Mouse (Mus musculus) forebrain, embryonic 13.5 days (tissue): Measurements from ENCODE around the gene Tpcn1. TPM values are rescaled to one million over a fixed set of nuclear protein-coding genes. Genes with fewer than 3 reads are reported as not detected.
"Not testable (repeated sequence)": the region's sequence is repeated elsewhere in the genome, so short reads cannot be mapped to it uniquely, and the experiment has no call there.

ENCODE experiments used
- ATAC-seq: fragments of 200-750 bp; cut with Nextera tagmentation; 2 replicates; pipeline ENCODE4 v1.8.0; 2017
- H3K27ac ChIP-seq: fragments of 300-500 bp; sonication (generic); 2 replicates; pipeline ENCODE4 v1.5.1; 2015; ENCODE audit warnings: inconsistent platforms, mild to moderate bottlenecking, moderate library complexity
- H3K27me3 ChIP-seq: fragments of 300-500 bp; sonication (generic); 2 replicates; pipeline ENCODE4 v1.6.1; 2015; ENCODE audit warnings: mild to moderate bottlenecking, inconsistent platforms
- H3K36me3 ChIP-seq: fragments of 300-500 bp; sonication (generic); 2 replicates; pipeline ENCODE4 v1.6.1; 2015; ENCODE audit warnings: mild to moderate bottlenecking, inconsistent platforms; ENCODE audit not compliant: poor library complexity, severe bottlenecking
- H3K4me1 ChIP-seq: fragments of 300-500 bp; sonication (generic); 2 replicates; pipeline ENCODE4 v1.6.1; 2015; ENCODE audit warnings: inconsistent platforms
- H3K4me2 ChIP-seq: fragments of 300-500 bp; sonication (generic); 2 replicates; pipeline ENCODE4 v1.6.1; 2015; ENCODE audit warnings: inconsistent platforms, mild to moderate bottlenecking, moderate library complexity
- H3K4me3 ChIP-seq: fragments of 300-500 bp; sonication (generic); 2 replicates; pipeline ENCODE4 v1.5.1; 2015; ENCODE audit warnings: mild to moderate bottlenecking, inconsistent platforms
- H3K9ac ChIP-seq: fragments of 300-500 bp; sonication (generic); 2 replicates; pipeline ENCODE4 v1.6.1; 2015; ENCODE audit warnings: mild to moderate bottlenecking, inconsistent platforms
- H3K9me3 ChIP-seq: fragments of 300-500 bp; sonication (generic); replicated peaks from 2 replicates; pipeline ENCODE4 v1.6.1; 2016; ENCODE audit warnings: inconsistent platforms
- WGBS: fragments of 180-500 bp; shearing (Covaris S2); methylation state at CpG from one replicate; pipeline ENCODE4 v1.1.7; 2015; 5-methylcytosine and 5-hydroxymethylcytosine counted together
- polyA plus RNA-seq: library from polyadenylated mRNA; unstranded; fragments of >200 nt; fragmentation: Nextera tagmentation; extraction: Ambion mirVana; gene quantifications from 2 replicates; pipeline ENCODE4 v1.2.1, GENCODE M21; 2015

The Tpcn1 gene
- polyA plus RNA-seq, 1 experiment from 2014 or later = 15.8 TPM

DNA sequence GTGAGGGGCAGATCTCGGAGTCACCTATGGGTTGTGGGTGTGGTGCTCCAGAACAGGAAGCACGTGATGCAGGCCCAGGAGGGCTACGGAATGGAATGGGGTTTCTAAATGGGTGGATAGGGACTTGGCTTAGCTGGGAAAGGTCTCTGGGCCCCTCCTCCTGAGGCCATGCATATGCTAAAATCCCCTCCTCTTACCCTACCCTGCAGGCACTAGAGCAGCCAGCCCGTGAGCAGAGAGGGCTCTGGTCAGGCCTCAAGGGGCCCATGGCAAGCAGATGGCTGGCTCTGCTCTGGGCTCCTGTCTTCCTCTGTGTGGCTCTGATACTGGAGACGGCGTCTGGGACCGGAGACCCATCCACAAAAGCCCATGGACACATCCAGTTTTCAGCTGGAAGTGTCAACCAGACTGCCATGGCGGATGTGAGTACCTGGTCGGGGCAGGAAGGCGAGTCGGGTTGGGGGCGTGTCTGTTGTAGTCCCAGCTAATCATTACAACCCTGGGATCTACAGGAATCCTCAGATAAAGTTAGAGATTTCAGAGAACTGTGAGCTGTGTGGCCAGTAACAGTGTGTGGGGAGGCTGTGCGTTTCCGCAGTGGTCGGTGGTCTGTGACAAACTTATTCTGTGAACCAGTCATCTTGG is 75.4 kb downstream of the Tpcn1 start:
- 38% methylated on average over 15 of the region's 15 CpGs for WGBS
- Histone ChIP-seq H3K4me3 (no peak overlapping the region), H3K9me3 (no peaks in the 10 kb centered on the region), H3K4me2 (no peak overlapping the region), H3K4me1 (peaks cover 33% of the 10 kb centered on the region), H3K36me3 (no peaks in the 10 kb centered on the region), H3K9ac (no peak overlapping the region), H3K27me3 (peaks cover 12% of the 10 kb centered on the region; the same call in 1 of the 2 replicates), H3K27ac (no peak overlapping the region)
- no peak for ATAC-seq

DNA sequence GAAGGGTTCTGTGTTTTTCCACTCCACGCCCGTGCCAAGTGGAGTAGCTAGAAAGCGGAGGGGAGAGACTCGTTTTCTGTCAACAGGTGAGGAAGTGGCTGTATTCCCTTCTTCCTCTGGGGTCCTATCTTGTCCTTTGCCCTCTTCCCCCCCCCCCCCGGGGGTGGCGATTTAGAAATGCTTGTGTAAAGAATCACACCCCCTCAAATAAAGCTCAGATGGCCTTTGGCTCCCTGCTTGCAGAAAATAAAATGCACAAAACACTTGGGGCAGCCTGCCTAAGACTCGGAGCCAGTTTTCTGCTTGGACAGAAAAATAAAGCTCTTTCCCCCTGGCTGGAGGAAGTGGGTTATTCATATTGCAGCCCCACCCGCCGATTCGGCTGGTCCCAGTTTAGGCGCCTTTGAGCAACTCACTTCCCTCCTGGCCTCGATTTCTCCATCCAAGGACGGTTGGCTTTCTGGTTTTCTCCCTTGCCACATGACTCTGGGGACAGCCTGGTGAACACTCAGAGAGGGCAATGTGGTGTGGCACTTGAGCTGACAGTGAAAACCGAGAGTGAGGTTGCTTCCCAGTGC is 76.7 kb downstream of the Tpcn1 start:
- Histone ChIP-seq H3K4me3 (peak overlapping the region; percentile 43), H3K4me2 (peak overlapping the region; percentile 65), H3K9ac (no peak overlapping the region), H3K27ac (no peak overlapping the region), H3K27me3 (peaks cover 12% of the 10 kb centered on the region; the same call in 1 of the 2 replicates), H3K9me3 (no peaks in the 10 kb centered on the region), H3K4me1 (peaks cover 33% of the 10 kb centered on the region), H3K36me3 (no peaks in the 10 kb centered on the region)
- ATAC-seq = no peak
- 40% methylated on average over 13 of the region's 14 CpGs for WGBS

DNA sequence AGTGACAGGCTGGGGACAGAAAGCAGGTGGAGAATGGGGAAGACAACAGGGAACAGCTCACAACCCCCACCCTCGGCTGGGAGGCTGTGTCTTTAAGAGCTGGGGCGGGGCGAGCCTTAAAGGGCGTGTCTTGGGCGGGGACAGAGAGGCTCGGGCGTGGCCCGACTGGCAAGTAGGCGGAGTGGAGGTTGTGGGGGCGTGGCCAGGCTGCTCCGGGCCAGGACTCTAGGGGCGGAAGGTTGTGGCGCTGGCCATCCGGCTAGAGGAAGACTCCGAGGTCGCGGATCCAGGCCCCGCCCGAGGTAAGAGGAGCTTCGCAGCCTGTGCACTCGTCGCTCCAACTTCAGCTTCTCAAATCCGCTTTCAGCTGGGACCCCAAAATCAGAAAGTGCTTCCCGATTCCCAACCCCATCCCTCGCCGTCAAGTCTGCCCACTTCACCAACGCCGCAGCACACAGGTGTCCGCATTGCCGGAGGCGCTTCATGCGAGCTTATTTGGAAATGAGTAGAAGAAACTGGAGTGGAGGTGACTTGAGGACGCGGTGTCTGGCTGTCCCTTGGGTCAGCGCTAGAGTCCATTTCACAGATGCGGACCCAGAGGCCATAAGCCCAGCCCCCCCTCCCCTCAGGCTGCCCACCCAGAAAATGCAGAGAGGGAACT is 77.4 kb downstream of the Tpcn1 start, which contains the start of gene Slc8b1:
Gene Slc8b1, plus strand, starts transcription at position 187 of the 661 bp plus-strand sequence.
- no peaks in the 10 kb centered on the region for H3K9me3 ChIP-seq
- H3K4me3 ChIP-seq = peak within 1 kb of the TSS; percentile 43
- peak within 1 kb of the TSS; percentile 65 for H3K4me2 ChIP-seq
- peaks cover 33% of the 10 kb centered on the region for H3K4me1 ChIP-seq
- peak within 1 kb of the TSS; percentile 48 for H3K9ac ChIP-seq
- H3K36me3 ChIP-seq = no peaks in the 10 kb centered on the region
- peak; percentile 91 for ATAC-seq
- 1% methylated on average over 36 of the region's 36 CpGs for WGBS
- H3K27ac ChIP-seq = no peak within 1 kb of the TSS
- H3K27me3 ChIP-seq = peaks cover 12% of the 10 kb centered on the region; the same call in 1 of the 2 replicates

DNA sequence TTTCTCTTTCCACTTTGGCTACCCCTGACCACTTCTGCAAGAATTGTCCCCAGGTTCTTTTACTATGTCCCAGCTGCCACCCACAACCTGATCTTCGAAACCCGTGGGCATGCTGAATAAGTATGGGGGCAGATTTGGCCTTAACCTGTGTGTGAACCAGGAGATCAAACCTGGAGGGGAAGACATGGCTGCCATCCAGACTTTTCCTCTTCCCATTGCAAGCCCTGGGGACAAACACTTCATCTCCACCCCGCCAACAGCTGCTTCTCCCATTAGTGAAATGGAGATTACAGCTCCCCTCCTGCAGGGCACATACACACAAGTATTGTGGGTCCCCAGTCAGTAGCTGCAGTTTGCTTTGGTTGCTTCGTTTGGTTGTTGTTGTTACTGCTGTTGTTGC is 81.2 kb downstream of the Tpcn1 start:
- no peaks in the 10 kb centered on the region for H3K9me3 ChIP-seq
- no peak for ATAC-seq
- H3K9ac ChIP-seq = no peak overlapping the region
- no peak overlapping the region for H3K27ac ChIP-seq
- no peaks in the 10 kb centered on the region for H3K36me3 ChIP-seq
- 57% methylated on average over 4 of the region's 4 CpGs for whole genome bisulfite sequencing
- H3K4me1 ChIP-seq = peaks cover 24% of the 10 kb centered on the region
- no peak overlapping the region for H3K4me2 ChIP-seq
- H3K4me3 ChIP-seq = no peak overlapping the region
- peaks cover 12% of the 10 kb centered on the region; the same call in 1 of the 2 replicates for H3K27me3 ChIP-seq

DNA sequence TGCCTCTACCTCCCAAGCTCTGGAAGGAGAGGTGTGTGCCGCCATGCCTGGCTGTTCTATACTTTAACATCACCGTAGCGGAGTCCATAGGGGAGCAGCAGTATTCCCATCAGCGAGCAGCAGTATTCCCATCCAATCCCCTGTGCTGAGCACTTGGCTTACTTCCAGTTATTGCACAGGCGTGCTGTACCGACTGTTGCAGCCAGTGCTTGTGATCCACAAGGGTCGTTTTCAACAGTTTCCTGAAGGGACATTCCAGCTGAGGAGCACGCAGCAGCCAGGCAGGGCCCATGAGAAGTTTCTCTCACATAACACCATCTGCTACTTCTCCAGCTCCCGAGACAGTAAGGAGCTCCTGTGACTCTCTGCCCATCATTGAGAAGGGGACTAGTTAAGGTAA is 82.0 kb downstream of the Tpcn1 start:
- 55% methylated on average over 9 of the region's 9 CpGs for WGBS
- H3K27me3 ChIP-seq = peaks cover 5% of the 10 kb centered on the region; the same call in 1 of the 2 replicates
- H3K36me3 ChIP-seq = no peaks in the 10 kb centered on the region
- peaks cover 31% of the 10 kb centered on the region for H3K4me1 ChIP-seq
- H3K9me3 ChIP-seq = no peaks in the 10 kb centered on the region
- H3K4me3 ChIP-seq = no peak overlapping the region
- H3K4me2 ChIP-seq = no peak overlapping the region
- H3K27ac ChIP-seq = no peak overlapping the region
- no peak overlapping the region for H3K9ac ChIP-seq
- no peak for ATAC-seq

DNA sequence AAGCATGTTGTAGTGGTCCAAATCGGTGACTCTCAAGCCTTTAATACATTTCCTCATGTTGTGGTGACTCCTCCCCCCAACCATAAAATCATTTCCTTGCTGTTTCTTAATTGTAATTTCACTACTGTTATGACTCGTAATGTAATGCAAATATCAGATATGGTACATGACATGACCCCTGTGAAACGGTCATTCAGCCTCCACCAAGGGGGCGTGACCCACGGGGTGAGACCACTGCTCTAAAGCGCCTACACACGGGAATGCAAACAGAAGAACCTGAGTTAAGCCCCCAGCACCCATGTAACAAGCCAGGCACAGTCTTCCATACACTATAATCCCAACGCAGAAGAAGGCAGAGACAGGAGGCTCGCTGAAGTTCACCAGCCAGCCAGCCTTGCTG is 82.7 kb downstream of the Tpcn1 start:
- 74% methylated on average over 9 of the region's 9 CpGs for WGBS
- H3K4me1 ChIP-seq = peaks cover 24% of the 10 kb centered on the region
- no peak overlapping the region for H3K27ac ChIP-seq
- H3K9ac ChIP-seq = no peak overlapping the region
- no peaks in the 10 kb centered on the region for H3K27me3 ChIP-seq
- H3K4me3 ChIP-seq = no peak overlapping the region
- no peak overlapping the region for H3K4me2 ChIP-seq
- no peaks in the 10 kb centered on the region for H3K36me3 ChIP-seq
- H3K9me3 ChIP-seq = no peaks in the 10 kb centered on the region
- no peak for ATAC-seq

DNA sequence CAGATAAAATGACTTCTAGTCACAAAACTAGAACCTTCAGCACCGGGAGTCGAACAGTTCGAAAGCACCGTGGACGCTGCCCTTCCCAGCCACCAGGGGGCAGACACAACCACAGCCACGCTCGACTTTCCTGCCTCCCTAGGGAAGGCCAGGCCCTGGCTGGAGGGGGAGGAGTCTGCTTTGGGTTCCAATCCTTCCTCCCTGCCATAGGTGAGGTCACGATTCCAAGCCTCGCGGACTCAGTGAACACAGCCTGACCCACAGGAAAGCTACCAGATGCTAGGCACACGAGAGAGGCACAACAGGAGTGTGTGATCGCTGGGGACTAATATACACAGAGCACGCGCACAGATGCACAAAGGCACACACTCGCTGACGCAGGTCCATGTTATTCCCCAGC is 83.1 kb downstream of the Tpcn1 start:
- H3K36me3 ChIP-seq = no peaks in the 10 kb centered on the region
- H3K9me3 ChIP-seq = no peaks in the 10 kb centered on the region
- ATAC-seq = no peak
- H3K9ac ChIP-seq = no peak overlapping the region
- H3K4me2 ChIP-seq = no peak overlapping the region
- H3K4me3 ChIP-seq = no peak overlapping the region
- H3K4me1 ChIP-seq = peaks cover 20% of the 10 kb centered on the region
- H3K27ac ChIP-seq = no peak overlapping the region
- no peaks in the 10 kb centered on the region for H3K27me3 ChIP-seq
- WGBS = 21% methylated on average over 16 of the region's 16 CpGs

DNA sequence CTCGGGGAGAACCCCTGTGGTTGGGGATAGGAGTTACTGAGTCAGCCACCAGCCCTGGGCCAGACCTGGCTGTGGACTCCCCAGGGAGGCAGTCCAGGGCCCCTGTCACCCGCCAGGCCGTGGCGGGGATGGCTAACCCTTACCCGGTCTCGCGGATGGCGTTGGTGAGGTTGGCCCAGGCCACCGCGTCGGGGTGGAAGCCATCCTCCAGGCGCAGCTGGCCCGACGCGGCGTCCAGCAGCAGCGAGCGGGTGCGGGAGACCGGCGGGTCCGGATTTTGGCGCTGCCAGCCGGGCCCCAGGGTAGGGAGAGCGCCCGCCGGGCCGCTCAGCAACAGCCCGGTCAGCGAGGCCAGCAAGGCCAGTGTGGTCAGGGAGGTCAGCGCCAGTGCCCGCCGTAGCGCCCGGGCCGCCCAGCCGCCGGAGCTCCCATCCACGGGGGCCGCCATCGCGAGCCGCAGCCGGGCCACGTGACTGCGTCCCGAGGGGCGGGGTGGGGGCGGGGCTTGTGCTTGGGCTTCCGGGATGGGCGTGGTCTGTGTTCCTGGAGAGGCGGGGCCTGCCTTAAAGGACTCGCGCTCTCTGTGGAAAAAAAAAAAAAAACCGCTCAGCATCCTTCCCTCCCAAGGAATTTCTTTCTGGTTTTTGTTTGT is 85.2 kb downstream of the Tpcn1 start, which contains the start of gene Plbd2:
Gene Plbd2, minus strand, starts transcription at position 482 of the 652 bp plus-strand sequence.
- no peaks in the 10 kb centered on the region for H3K9me3 ChIP-seq
- peak within 1 kb of the TSS; percentile 82 for H3K4me2 ChIP-seq
- WGBS = 0% methylated on average over 41 of the region's 55 CpGs
- peaks cover 6% of the 10 kb centered on the region for H3K36me3 ChIP-seq
- peak within 1 kb of the TSS; percentile 81 for H3K9ac ChIP-seq
- peaks cover 16% of the 10 kb centered on the region for H3K4me1 ChIP-seq
- H3K4me3 ChIP-seq = peak within 1 kb of the TSS; percentile 63
- H3K27ac ChIP-seq = no peak within 1 kb of the TSS
- H3K27me3 ChIP-seq = no peaks in the 10 kb centered on the region
- ATAC-seq = peak; percentile 82

DNA sequence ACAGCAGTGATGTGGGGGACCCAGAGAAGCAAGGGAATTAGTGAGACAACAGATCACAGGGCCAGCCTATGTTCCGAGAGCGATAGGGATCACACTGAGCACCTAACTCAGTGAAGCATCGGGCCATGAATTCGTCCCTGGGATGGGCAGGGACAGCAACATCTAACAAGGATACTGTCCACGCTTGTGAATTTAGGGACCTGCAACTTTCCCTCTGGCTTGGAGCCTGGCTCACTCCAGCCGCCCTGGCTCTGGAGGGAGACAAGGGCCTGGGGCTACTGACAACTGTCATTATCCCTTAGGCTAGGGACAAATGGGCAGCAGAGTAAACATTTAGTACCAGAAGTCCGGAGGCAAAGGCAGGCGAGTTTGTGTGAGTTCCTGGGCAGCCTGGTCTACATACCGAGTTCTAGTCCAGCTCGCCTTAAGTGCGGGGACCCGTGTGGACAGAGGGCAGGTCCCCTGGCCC is 85.8 kb downstream of the Tpcn1 start:
- peak overlapping the region; percentile 63 for H3K4me3 ChIP-seq

DNA sequence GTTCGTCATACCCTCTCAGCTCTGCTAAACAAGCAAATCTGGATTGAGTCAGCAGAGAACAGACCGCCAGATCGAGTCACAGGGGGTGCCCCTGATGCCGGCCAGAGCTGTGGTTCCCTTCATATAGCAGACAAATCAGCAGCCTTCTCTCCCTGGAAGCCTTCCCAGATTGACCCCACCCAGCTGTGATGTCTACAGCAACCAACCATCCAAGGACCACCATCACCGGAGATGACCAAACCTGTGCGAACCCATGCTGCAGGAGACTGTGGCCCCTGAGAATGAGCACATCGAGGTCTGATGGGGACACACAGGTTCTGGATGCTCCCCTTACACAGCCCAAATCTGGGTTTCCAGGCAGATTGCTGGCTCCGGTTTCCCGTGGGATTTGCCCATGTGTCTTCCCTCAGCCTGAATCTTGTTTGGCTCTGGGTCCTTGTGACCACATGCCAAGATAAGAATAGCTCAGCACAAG is 86.3 kb downstream of the Tpcn1 start:
- Histone ChIP-seq H3K4me3 (peak overlapping the region; percentile 63), H3K27ac (no peak overlapping the region)
- 73% methylated on average over 9 of the region's 9 CpGs for WGBS

More for the DNA sequence above, 85.8 kb downstream of the Tpcn1 start:
- H3K27me3 ChIP-seq = no peaks in the 10 kb centered on the region
- H3K4me1 ChIP-seq = peaks cover 16% of the 10 kb centered on the region
- no peaks in the 10 kb centered on the region for H3K9me3 ChIP-seq
- H3K4me2 ChIP-seq = peak overlapping the region; percentile 82
- H3K9ac ChIP-seq = peak overlapping the region; percentile 81
- ATAC-seq = 0 out of 2 replicates have a peak, but pooled peaks have one; percentile 11
- no peak overlapping the region for H3K27ac ChIP-seq
- WGBS = 8% methylated on average over 12 of the region's 12 CpGs
- H3K36me3 ChIP-seq = peaks cover 9% of the 10 kb centered on the region

DNA sequence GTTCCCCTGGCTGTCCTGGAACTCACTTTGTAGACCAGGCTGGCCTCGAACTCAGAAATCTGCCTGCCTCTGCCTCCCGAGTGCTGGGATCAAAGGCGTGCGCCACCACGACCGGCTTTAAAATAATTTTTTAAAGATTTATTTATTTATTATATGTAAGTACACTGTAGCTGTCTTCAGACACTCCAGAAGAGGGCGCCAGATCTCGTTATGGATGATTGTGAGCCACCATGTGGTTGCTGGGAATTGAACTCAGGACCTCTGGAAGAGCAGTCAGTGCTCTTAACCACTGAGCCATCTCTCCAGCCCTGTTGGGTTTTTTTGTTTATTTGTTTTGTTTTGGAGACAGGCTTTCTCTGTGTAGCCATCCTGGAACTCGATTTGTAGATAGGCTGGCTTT is 87.9 kb downstream of the Tpcn1 start:
- ATAC-seq, H3K4me2 ChIP-seq, H3K27ac ChIP-seq, H3K9ac ChIP-seq, H3K9me3 ChIP-seq, H3K27me3 ChIP-seq, H3K4me3 ChIP-seq: not testable (repeated sequence)
- H3K36me3 ChIP-seq = peaks cover 16% of the 10 kb centered on the region
- peaks cover 16% of the 10 kb centered on the region for H3K4me1 ChIP-seq
- WGBS = 88% methylated on average over 9 of the region's 9 CpGs

More for the DNA sequence above, 86.3 kb downstream of the Tpcn1 start:
- Histone ChIP-seq H3K9ac (peak overlapping the region; percentile 81), H3K9me3 (no peaks in the 10 kb centered on the region), H3K27me3 (no peaks in the 10 kb centered on the region), H3K4me1 (peaks cover 16% of the 10 kb centered on the region), H3K36me3 (peaks cover 11% of the 10 kb centered on the region), H3K4me2 (peak overlapping the region; percentile 82)
- no peak for ATAC-seq
